Mouse (Mus musculus) 3T3-L1 (cell line): ENCODE measurements around the gene Podxl2.

Source experiments
- DNase-seq: peaks from one replicate; pipeline ENCODE4 v3.0.0-alpha.2; 2015; ENCODE audit warnings: low read depth, low spot score

Gene Podxl2

GRCm38 (mm10) chr6:88844901-88845565, 29.8 kb downstream of the Podxl2 start:
- no peak for DNase-seq

GRCm38 (mm10) chr6:88843781-88844725, 30.8 kb downstream of the Podxl2 start:
- DNase-seq, result no peak

GRCm38 (mm10) chr6:88843241-88843640, 31.6 kb downstream of the Podxl2 start:
- no peak for DNase-seq

GRCm38 (mm10) chr6:88842731-88843151, 32.1 kb downstream of the Podxl2 start:
- no peak for DNase-seq

GRCm38 (mm10) chr6:88841781-88842689, 32.8 kb downstream of the Podxl2 start, which contains the start of gene Abtb1:
Abtb1 (minus strand) TSS chr6:88841984.
- DNase-seq, result peak; percentile 100

GRCm38 (mm10) chr6:88841514-88841780, 33.4 kb downstream of the Podxl2 start:
- DNase-seq, result no peak

GRCm38 (mm10) chr6:88840791-88841513, 33.9 kb downstream of the Podxl2 start:
- no peak for DNase-seq

GRCm38 (mm10) chr6:88840211-88840610, 34.6 kb downstream of the Podxl2 start:
- DNase-seq, result no peak

GRCm38 (mm10) chr6:88839135-88839970, 35.5 kb downstream of the Podxl2 start:
- DNase-seq, result no peak

GRCm38 (mm10) chr6:88838613-88839012, 36.2 kb downstream of the Podxl2 start:
- no peak for DNase-seq

GRCm38 (mm10) chr6:88837999-88838398, 36.8 kb downstream of the Podxl2 start:
- DNase-seq, result no peak

GRCm38 (mm10) chr6:88836178-88836819, 38.5 kb downstream of the Podxl2 start:
- DNase-seq, result no peak

GRCm38 (mm10) chr6:88835047-88835446, 39.8 kb downstream of the Podxl2 start:
- peak; percentile 18 for DNase-seq

GRCm38 (mm10) chr6:88833340-88834140, 41.3 kb downstream of the Podxl2 start:
- peak; percentile 25 for DNase-seq

- peak; percentile 50 for DNase-seq
These were observed 42.2 kb downstream of the Podxl2 start for GRCm38 (mm10) chr6:88832663-88833062.

GRCm38 (mm10) chr6:88831456-88831855, 43.4 kb downstream of the Podxl2 start:
- peak; percentile 83 for DNase-seq

- DNase-seq, result peak; percentile 34
These were observed 44.6 kb downstream of the Podxl2 start for GRCm38 (mm10) chr6:88830112-88830702.

- DNase-seq, result no peak
These were observed 45.3 kb downstream of the Podxl2 start for GRCm38 (mm10) chr6:88829579-88829978.
